Comparison of ENCODE assay signal across 10 mouse cellular contexts in the genomic region with DNA sequence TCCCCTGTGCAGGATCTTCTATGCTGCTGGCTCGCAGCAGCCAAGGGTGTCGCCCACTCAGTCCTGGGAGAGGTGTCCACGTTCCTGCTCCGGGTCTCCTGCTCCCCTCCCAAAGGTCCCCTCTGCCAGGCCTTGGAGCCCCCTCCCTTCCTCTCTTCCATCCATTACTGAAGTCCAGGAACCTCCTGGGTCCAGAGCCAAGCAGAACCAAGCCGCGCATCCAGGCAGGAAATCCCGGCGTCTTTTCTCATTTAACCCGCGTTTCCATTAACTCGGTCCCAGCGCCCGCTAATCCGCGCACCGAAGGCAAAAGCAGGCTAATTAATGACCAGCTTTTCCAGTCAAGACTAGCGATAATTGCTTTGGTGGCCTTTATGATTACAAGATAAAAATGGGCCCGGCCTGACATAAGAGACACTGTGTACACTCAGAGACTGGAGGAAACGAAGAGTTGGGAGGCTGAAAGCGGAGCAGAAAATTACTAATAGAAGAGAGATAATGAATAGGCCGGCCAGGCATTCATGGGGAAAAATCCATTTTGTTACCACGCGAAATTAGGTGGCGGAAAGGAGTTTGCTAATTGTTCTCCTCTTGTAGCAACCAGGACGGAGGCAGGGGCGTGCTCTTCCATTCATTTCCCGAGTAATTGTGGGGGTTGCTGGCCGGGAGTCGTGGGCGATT.
A peak's percentile ranks its signal among the peaks of the same experiment; 100 is the strongest.
DNase-seq lines count a peak whose midpoint lies in the region; ATAC-seq lines count a peak whose summit lies in the region.
"Had no signal": no experiment of that assay in that cellular context is flagged by ENCODE, and none has a peak within 500 bp of the region (broad histone marks: within the 10 kb centered on the region; RNA-seq: fewer than 3 reads in every experiment).

No protein-coding gene starts in this region.

- peaks cover 17% of the 10 kb centered on the region for H3K4me1 ChIP-seq in kidney, embryonic 16.5 days (ENCODE audit: insufficient read depth, low read length)
- H3K4me1 ChIP-seq in embryonic facial prominence, embryonic 14.5 days (ENCODE audit: control insufficient read depth, insufficient read depth, low read length) = peaks cover 12% of the 10 kb centered on the region
- peaks cover 38% of the 10 kb centered on the region for H3K4me1 ChIP-seq in limb, embryonic 10.5 days

- 3% methylated on average over 30 of the region's 30 CpGs for WGBS in kidney, embryonic 16.5 days
- WGBS in embryonic facial prominence, embryonic 14.5 days = 8% methylated on average over 27 of the region's 30 CpGs
- WGBS in limb, embryonic 10.5 days = 3% methylated on average over 30 of the region's 30 CpGs

- H3K27ac ChIP-seq in kidney, embryonic 16.5 days (ENCODE audit: low read length) = no peak overlapping the region
- H3K27ac ChIP-seq in embryonic facial prominence, embryonic 14.5 days (replicated peaks; ENCODE audit: low read depth, low read length) = no peak overlapping the region
- peak overlapping the region; percentile 48 for H3K27ac ChIP-seq in limb, embryonic 10.5 days

- no peak for DNase-seq in kidney, postnatal 10 days
- DNase-seq in embryonic facial prominence, embryonic 14.5 days (ENCODE audit: low spot score) = no peak
- peak; percentile 55 for DNase-seq in limb, embryonic 10.5 days (ENCODE audit: low spot score)
- DNase-seq in retina, postnatal 1 day = peak; percentile 87
- DNase-seq in cerebellum, postnatal 14 days = no peak
- no peak for DNase-seq in cerebellum, adult 11-12 months
- no peak for DNase-seq in right cerebral cortex, postnatal 4 days
- DNase-seq: cerebellum, adult 11 months; lung, adult 2 months had no signal

- no peaks in the 10 kb centered on the region for H3K36me3 ChIP-seq in kidney, embryonic 16.5 days (ENCODE audit: insufficient read depth, low read length)
- no peaks in the 10 kb centered on the region for H3K36me3 ChIP-seq in embryonic facial prominence, embryonic 14.5 days (ENCODE audit: control insufficient read depth, insufficient read depth, low read length)
- H3K36me3 ChIP-seq in limb, embryonic 10.5 days = no peaks in the 10 kb centered on the region

- no peaks in the 10 kb centered on the region for H3K9me3 ChIP-seq in kidney, embryonic 16.5 days (ENCODE audit: low read length)
- no peaks in the 10 kb centered on the region for H3K9me3 ChIP-seq in embryonic facial prominence, embryonic 14.5 days (ENCODE audit: control insufficient read depth, low read length)
- H3K9me3 ChIP-seq in limb, embryonic 10.5 days (replicated peaks) = no peaks in the 10 kb centered on the region

- peaks cover 84% of the 10 kb centered on the region for H3K27me3 ChIP-seq in kidney, embryonic 16.5 days (ENCODE audit: insufficient read depth, low read length)
- peaks cover 74% of the 10 kb centered on the region for H3K27me3 ChIP-seq in embryonic facial prominence, embryonic 14.5 days (replicated peaks; ENCODE audit: control insufficient read depth, insufficient read depth, low read length)
- peaks cover 82% of the 10 kb centered on the region for H3K27me3 ChIP-seq in limb, embryonic 10.5 days (ENCODE audit: low read depth, poor library complexity, severe bottlenecking)

- peak overlapping the region; percentile 21 for H3K4me3 ChIP-seq in kidney, embryonic 16.5 days (ENCODE audit: low read length)
- peak overlapping the region; percentile 31 for H3K4me3 ChIP-seq in embryonic facial prominence, embryonic 14.5 days (ENCODE audit: low read depth, low read length)
- H3K4me3 ChIP-seq in limb, embryonic 10.5 days = peak overlapping the region; percentile 45

- H3K4me2 ChIP-seq in kidney, embryonic 16.5 days (replicated peaks; ENCODE audit: low read depth, low read length) = peak overlapping the region; percentile 47
- H3K4me2 ChIP-seq in embryonic facial prominence, embryonic 14.5 days (ENCODE audit: low read depth, low read length) = peak overlapping the region; percentile 54

- H3K9ac ChIP-seq in kidney, embryonic 16.5 days (replicated peaks; ENCODE audit: low read length) = no peak overlapping the region
- H3K9ac ChIP-seq in embryonic facial prominence, embryonic 14.5 days (ENCODE audit: low read depth, low read length) = 0 out of 2 replicates have a peak overlapping the region, but pooled peaks have one; percentile 25

- ATAC-seq in kidney, embryonic 16.5 days (ENCODE audit: low FRiP score, low TSS enrichment) = peak; percentile 58
- 0 out of 2 replicates have a peak, but pooled peaks have one; percentile 26 for ATAC-seq in embryonic facial prominence, embryonic 14.5 days (ENCODE audit: low read depth)

Comparison
In these comparisons a context has a peak if more than half of its experiments do, and no peak if none do; other contexts are left out.
1. DNase-seq: peak in limb, embryonic 10.5 days (single experiment) and retina, postnatal 1 day (single experiment); none in kidney, postnatal 10 days (single experiment), embryonic facial prominence, embryonic 14.5 days (single experiment), cerebellum, postnatal 14 days (0 of 2), cerebellum, adult 11-12 months (single experiment) and right cerebral cortex, postnatal 4 days (single experiment).
2. Peak in every context shown above with its lines, with median percentiles within 50 percentile points of each other: H3K4me3 ChIP-seq.